Mouse (Mus musculus): ENCODE measurements at regions not wholly inside any gene's neighbourhood (a gene's known extent, or its start where the extent isn't known, plus 50 kb on each side); places are given as distances from the start of the nearest gene placed in this dataset.

- no peaks in the 10 kb centered on the region for H3K9me3 ChIP-seq (replicated peaks; ENCODE audit: insufficient read depth, low read length)
These were observed 60.4 kb upstream of the Mbnl1 start for GRCm38 (mm10) chr3:60412206-60412605.

GRCm38 (mm10) chr3:60413749-60414148, 58.9 kb upstream of the Mbnl1 start:
- peaks cover 25 to 64% of the 10 kb centered on the region in 2 experiments for H3K4me1 ChIP-seq (ENCODE audit: control insufficient read depth in 1 of 2, insufficient read depth in 2 of 2, low read length in 2 of 2)
- no peaks in the 10 kb centered on the region for H3K9me3 ChIP-seq (replicated peaks; ENCODE audit: insufficient read depth, low read length)
- peaks cover 0 to 46% of the 10 kb centered on the region in 2 experiments; a peak in 2 of 4 replicates for H3K36me3 ChIP-seq (ENCODE audit: control insufficient read depth in 1 of 2, insufficient read depth in 2 of 2, low read length in 2 of 2)
- peak overlapping the region; percentile 1 for H3K9ac ChIP-seq (ENCODE audit: control insufficient read depth, low read depth, low read length, poor library complexity, severe bottlenecking)
- peak overlapping the region; percentile 57 for H3K27ac ChIP-seq (ENCODE audit: control insufficient read depth, low read depth, low read length)
- no peaks in the 10 kb centered on the region; the same call in 1 of the 2 replicates for H3K79me2 ChIP-seq (ENCODE audit: control insufficient read depth, insufficient read depth, low read length, poor library complexity)
- H3K27me3 ChIP-seq (ENCODE audit: control insufficient read depth in 1 of 2, insufficient read depth in 2 of 2, low read length in 2 of 2), result no peaks in the 10 kb centered on the region
- DNase-seq (ENCODE audit: low read depth, low spot score), result peak; percentile 89
- no peak overlapping the region; a peak in 1 of 4 replicates for H3K4me3 ChIP-seq (ENCODE audit: control insufficient read depth in 1 of 2, insufficient read depth in 1 of 2, low read depth in 2 of 2, low read length in 2 of 2)
- TF ChIP-seq MXI1 (IDR thresholded peaks at IDR 0.05; ENCODE audit: low read depth, low read length), result peak; percentile 98
- TF ChIP-seq GATA1 (IDR thresholded peaks at IDR 0.05; ENCODE audit: low read depth, low read length), result peak; percentile 78
- TF ChIP-seq EP300 (IDR thresholded peaks at IDR 0.05; ENCODE audit: low read depth in 1 of 2, low read length in 2 of 2), result peak; percentile 90 to 95
- 0 out of 2 replicates have a peak, but pooled peaks have one; percentile 42 for TF ChIP-seq MAZ (IDR thresholded peaks at IDR 0.05; ENCODE audit: low read depth, low read length)
- no peak; the same call in 1 of the 2 replicates for TF ChIP-seq MEF2A (IDR thresholded peaks at IDR 0.05; ENCODE audit: extremely low read depth, insufficient replicate concordance, low read depth, low read length, poor library complexity, severe bottlenecking)
- TF ChIP-seq RCOR1 (IDR thresholded peaks at IDR 0.05; ENCODE audit: low read depth, low read length), result peak; percentile 85
- peak; percentile 89 for TF ChIP-seq TAL1 (IDR thresholded peaks at IDR 0.05; ENCODE audit: low read length)
- peak; percentile 75; the same call in 1 of the 2 replicates for TF ChIP-seq JUND (IDR thresholded peaks at IDR 0.05; ENCODE audit: low read depth, low read length)
- TF ChIP-seq USF2 (IDR thresholded peaks at IDR 0.05; ENCODE audit: borderline replicate concordance in 1 of 2, insufficient read depth in 1 of 2, low read depth in 1 of 2, low read length in 2 of 2), result peak in 1 of 2 experiments; percentile 48; a peak in 1 of 4 replicates
- peak; percentile 94 for TF ChIP-seq SIN3A (IDR thresholded peaks at IDR 0.05; ENCODE audit: low read length)
- TF ChIP-seq CHD1 (IDR thresholded peaks at IDR 0.05; ENCODE audit: low read depth, low read length), result no peak
- peak; percentile 58; the same call in 1 of the 2 replicates for TF ChIP-seq POLR2AphosphoS2 (IDR thresholded peaks at IDR 0.05; ENCODE audit: low read length)
- no peak for TF ChIP-seq POLR2AphosphoS5 (IDR thresholded peaks at IDR 0.05; ENCODE audit: borderline replicate concordance, low read depth, low read length)
- 0 out of 2 replicates have a peak, but pooled peaks have one; percentile 44 for TF ChIP-seq KAT2A (conservative IDR thresholded peaks at IDR 0.05; ENCODE audit: low read depth, low read length)
- TF ChIP-seq UBTF (IDR thresholded peaks at IDR 0.05; ENCODE audit: borderline replicate concordance, insufficient read depth, low read depth, low read length), result no peak
- no peak for TF ChIP-seq CTCF (IDR thresholded peaks at IDR 0.05 in 2 of 3, conservative IDR thresholded peaks at IDR 0.05 in 1 of 3; ENCODE audit: control insufficient read depth in 1 of 3, insufficient read depth in 1 of 3, low read depth in 2 of 3, low read length in 3 of 3, poor library complexity in 1 of 3, severe bottlenecking in 1 of 3)
- TF ChIP-seq ELF1 (IDR thresholded peaks at IDR 0.05; ENCODE audit: low read depth, low read length), result peak; percentile 29; the same call in 1 of the 2 replicates
- TF ChIP-seq SMC3 (IDR thresholded peaks at IDR 0.05; ENCODE audit: low read depth, low read length), result no peak
- TF ChIP-seq ETS1 (IDR thresholded peaks at IDR 0.05; ENCODE audit: low read depth, low read length), result peak; percentile 92
- TF ChIP-seq E2F4 (IDR thresholded peaks at IDR 0.05; ENCODE audit: borderline replicate concordance, low read depth, low read length), result 0 out of 2 replicates have a peak, but pooled peaks have one; percentile 55
- TF ChIP-seq TBP (IDR thresholded peaks at IDR 0.05; ENCODE audit: low read depth, low read length), result 0 out of 2 replicates have a peak, but pooled peaks have one; percentile 57
- no peak for TF ChIP-seq ZC3H11A (IDR thresholded peaks at IDR 0.05; ENCODE audit: low read depth, low read length)
- no peak for TF ChIP-seq CHD2 (IDR thresholded peaks at IDR 0.05; ENCODE audit: low read length)
- peak; percentile 40; the same call in 1 of the 2 replicates for TF ChIP-seq MYB (IDR thresholded peaks at IDR 0.05; ENCODE audit: low read depth, low read length)
- peak; percentile 92 for TF ChIP-seq BHLHE40 (IDR thresholded peaks at IDR 0.05; ENCODE audit: borderline replicate concordance, low read depth, low read length)

More at GRCm38 (mm10) chr3:60412206-60412605, 60.4 kb upstream of the Mbnl1 start:
- Histone ChIP-seq H3K79me2 (ENCODE audit: control insufficient read depth, insufficient read depth, low read length, poor library complexity) (no peaks in the 10 kb centered on the region; the same call in 1 of the 2 replicates), H3K4me3 (ENCODE audit: control insufficient read depth in 1 of 2, insufficient read depth in 1 of 2, low read depth in 2 of 2, low read length in 2 of 2) (no peak overlapping the region), H3K27me3 (ENCODE audit: control insufficient read depth in 1 of 2, insufficient read depth in 2 of 2, low read length in 2 of 2) (no peaks in the 10 kb centered on the region), H3K9ac (ENCODE audit: control insufficient read depth, low read depth, low read length, poor library complexity, severe bottlenecking) (no peak overlapping the region), H3K27ac (ENCODE audit: control insufficient read depth, low read depth, low read length) (no peak overlapping the region), H3K4me1 (ENCODE audit: control insufficient read depth in 1 of 2, insufficient read depth in 2 of 2, low read length in 2 of 2) (peaks cover 19 to 61% of the 10 kb centered on the region in 2 experiments), H3K36me3 (ENCODE audit: control insufficient read depth in 1 of 2, insufficient read depth in 2 of 2, low read length in 2 of 2) (peaks cover 0 to 41% of the 10 kb centered on the region in 2 experiments; a peak in 2 of 4 replicates)
- TF ChIP-seq TCF12 (IDR thresholded peaks at IDR 0.05; ENCODE audit: low read depth, low read length), result no peak
- no peak for TF ChIP-seq HCFC1 (IDR thresholded peaks at IDR 0.05; ENCODE audit: low read depth, low read length)
- no peak for TF ChIP-seq MYC (IDR thresholded peaks at IDR 0.05; ENCODE audit: low read depth, low read length)
- no peak for TF ChIP-seq NELFE (IDR thresholded peaks at IDR 0.05; ENCODE audit: low read depth, low read length)
- TF ChIP-seq E2F4 (IDR thresholded peaks at IDR 0.05; ENCODE audit: borderline replicate concordance, low read depth, low read length), result no peak
- no peak for TF ChIP-seq KAT2A (conservative IDR thresholded peaks at IDR 0.05; ENCODE audit: low read depth, low read length)
- no peak for TF ChIP-seq CHD2 (IDR thresholded peaks at IDR 0.05; ENCODE audit: low read length)
- TF ChIP-seq NRF1 (IDR thresholded peaks at IDR 0.05; ENCODE audit: insufficient read depth, low read depth, low read length, poor library complexity, severe bottlenecking), result no peak
- TF ChIP-seq ZMIZ1 (IDR thresholded peaks at IDR 0.05; ENCODE audit: low read depth, low read length), result no peak
- no peak for TF ChIP-seq GATA1 (IDR thresholded peaks at IDR 0.05; ENCODE audit: low read depth, low read length)
- TF ChIP-seq ZNF384 (IDR thresholded peaks at IDR 0.05; ENCODE audit: low read depth, low read length), result no peak
- no peak for TF ChIP-seq MAX (IDR thresholded peaks at IDR 0.05; ENCODE audit: low read length)
- TF ChIP-seq TAL1 (IDR thresholded peaks at IDR 0.05; ENCODE audit: low read length), result no peak
- TF ChIP-seq POLR2AphosphoS2 (IDR thresholded peaks at IDR 0.05; ENCODE audit: low read length), result no peak
- no peak for TF ChIP-seq MYB (IDR thresholded peaks at IDR 0.05; ENCODE audit: low read depth, low read length)
- no peak for TF ChIP-seq MXI1 (IDR thresholded peaks at IDR 0.05; ENCODE audit: low read depth, low read length)
- DNase-seq (ENCODE audit: low read depth, low spot score), result no peak
